Mouse (Mus musculus): Measurements from ENCODE around the gene Kank3.

DNA sequence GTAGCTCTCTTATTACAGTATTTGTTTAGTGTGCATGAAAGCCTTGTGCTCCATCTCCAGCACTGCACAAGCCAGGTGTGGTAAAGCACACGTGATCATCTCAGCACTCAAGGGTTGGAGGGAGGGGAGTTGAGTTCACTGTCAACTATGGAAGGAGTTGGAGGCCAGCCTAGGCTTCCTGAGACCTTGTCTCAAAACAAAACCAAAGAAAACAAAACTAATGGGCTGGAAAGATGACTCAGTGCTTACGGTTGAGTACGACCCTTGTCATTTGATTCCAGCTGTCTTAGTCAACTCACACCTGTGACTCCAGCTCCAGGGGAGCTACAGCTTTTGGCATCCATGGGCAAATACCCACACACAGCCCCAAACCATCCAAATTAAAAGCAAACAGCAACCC lies 2.2 kb downstream of the Kank3 start:
- TF ChIP-seq CTCF (IDR thresholded peaks at IDR 0.05; ENCODE audit: low read depth) (no peak), EP300 (optimal IDR thresholded peaks at IDR 0.05) (no peak)
